Mouse (Mus musculus) lung, postnatal 25 days (tissue): ENCODE data around the gene Lexm.

ENCODE experiments used
- DNase-seq: peaks from one replicate; pipeline ENCODE4 v3.0.0; 2022; ENCODE audit warnings: low spot score

The Lexm gene

DNA sequence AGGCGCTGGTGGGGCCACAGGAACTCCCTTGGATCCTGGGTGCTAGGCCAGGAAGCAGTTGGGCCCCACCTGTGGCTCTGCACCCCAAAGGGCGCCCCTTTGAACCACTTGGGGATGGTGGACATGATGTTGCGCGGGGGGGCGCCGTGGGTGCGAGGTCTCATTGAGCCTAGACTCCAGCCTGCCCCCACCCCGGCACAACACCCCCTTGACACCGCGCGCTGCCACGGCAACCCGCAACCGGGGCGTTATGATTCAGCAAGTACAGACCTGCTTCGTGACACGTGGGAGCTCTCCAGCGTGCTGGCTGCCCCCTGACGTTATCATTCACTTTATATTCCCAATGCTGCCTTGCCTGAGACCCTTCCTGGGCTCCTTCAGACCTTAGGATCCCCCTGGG lies at the start of gene Lexm:
Gene Lexm, minus strand, starts transcription at position 186 of the 400 bp plus-strand sequence.
- DNase-seq: no peak

DNA sequence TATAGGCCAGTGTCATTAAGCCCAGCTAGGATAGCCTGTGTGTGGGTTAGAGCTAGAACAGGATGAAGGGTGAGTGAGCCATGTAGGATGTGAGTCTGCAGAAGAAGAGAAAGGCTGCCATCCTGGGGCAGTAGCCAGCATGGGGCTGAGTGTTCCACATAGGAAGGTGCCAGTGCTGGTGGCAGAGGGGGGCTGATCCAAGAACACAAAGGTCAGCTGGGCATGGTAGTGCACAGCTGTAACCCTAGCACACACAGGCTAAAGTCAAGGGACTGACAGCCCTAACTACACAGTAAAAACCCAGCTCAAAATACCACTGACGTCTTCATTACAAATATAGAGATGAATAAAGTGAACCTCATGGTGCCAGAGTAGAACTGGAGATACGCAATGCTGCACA lies 49.5 kb upstream of the Lexm start:
- DNase-seq: no peak

DNA sequence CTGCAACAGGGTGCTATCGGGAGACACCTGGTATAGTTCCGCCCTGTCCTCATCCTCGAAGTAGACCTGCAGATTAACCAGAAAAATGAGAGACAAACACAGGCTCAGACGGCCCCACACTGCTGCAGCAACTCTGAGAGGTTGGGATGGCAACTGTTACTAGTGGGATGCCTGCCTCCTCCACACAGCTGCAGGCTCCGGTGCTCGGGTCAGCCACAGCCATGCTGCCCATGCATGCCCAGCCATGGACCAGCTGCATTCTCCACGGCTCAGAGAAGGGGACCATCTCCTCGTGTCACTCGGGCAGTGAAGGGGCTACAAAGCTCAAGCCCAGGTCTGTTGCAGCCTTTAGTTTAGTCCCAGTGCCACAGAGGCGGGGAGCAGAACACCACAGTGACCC lies 48.6 kb upstream of the Lexm start:
- no peak for DNase-seq

DNA sequence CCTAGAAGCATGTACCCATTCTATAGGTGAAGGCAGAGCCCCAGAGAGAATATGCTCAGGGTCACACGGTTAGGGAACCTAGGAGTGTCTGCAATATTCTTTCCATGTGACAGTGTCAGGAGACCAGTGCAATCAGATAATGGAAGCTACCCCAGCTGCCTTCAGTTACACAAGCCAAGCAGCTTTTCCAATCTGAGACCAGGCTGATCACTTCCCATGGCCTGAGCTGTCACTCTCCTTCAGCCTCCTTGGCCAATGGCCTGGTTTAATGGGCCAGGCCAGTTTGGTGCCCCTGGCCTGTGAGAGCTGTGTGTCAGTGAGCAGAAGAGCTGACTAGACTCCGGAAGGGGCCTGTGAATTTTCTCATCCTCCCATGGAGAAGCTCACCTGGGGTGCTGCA lies 48.2 kb upstream of the Lexm start:
- DNase-seq: no peak

DNA sequence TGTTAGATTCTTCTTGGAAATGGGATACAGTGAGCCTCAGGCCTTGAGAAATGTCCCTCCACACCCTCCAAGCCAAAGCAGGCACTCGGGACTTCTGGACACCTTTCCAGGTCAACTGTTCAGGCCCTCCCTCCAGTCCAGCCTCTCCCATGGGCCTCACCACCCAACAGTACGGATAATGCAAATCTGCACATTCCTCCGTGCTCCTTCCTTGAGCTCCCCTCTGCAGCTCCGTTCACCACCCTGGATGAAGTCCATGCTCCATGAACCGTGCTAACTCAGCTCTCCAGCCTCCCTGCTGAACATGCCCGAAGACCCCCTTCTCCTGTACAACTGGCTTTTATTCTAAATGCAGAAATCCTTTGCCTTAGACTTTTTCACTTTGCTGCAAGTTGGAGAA lies 47.7 kb upstream of the Lexm start:
- no peak for DNase-seq

DNA sequence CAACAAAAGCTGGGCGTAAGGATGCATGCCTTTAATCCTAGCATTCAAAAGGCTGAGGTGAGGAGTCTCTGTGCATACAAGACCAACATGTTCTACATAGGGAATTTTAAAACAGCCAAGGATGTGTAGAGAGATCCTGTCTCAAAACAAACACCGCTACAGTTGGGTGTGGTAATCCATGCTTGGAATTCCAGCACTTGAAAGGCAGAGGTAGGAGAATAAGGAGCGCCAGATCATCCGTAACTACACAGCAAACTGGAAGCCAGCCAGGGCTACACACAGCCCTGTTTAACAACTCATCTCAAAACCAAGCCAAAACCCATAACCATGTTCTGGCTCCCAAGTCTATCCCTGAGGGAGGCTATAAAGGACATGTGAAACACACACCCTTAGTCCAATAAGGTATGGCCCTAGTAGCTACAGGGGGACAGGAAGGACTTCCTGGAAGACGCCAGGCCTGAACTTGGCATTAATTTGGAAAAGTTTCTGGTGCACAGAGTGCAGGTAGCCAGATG lies 47.0 kb upstream of the Lexm start:
- DNase-seq: no peak

DNA sequence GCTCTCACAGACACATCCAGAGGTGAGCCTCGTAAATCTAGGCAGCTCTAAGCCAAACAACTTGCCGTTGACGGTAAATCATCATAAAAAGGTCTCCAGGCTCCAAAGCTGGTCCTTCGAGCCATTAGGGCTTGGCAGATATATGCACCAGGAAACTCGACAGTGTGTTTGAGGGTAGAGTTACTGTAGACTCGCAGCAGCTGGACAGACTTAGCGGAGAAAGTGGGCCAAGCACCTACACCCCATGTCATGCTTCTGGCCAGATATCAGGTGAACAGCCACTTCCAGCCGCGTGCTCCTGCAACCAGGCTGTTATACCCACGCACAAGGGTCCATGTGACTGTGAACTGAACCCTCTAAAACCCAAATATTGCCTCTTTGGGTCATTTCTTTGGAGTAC lies 38.6 kb upstream of the Lexm start:
- no peak for DNase-seq

DNA sequence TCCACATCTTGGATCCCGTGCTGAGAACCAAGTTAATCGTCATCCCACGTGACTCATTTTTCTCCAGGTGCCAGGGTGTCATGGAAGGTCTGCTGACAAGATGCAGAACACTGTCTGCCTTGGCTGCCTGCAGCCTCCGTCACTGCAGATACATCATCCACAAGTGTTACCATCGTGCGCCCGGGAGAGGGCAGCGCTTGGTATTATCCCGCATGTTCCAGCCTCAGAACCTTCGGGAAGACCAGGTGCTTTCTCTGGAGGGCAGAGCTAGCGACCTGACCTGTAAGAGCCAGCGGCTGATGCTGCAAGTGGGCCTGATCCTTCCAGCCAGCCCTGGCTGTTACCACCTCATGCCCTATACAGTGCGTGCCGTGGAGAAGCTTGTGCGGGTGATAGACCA lies 36.0 kb upstream of the Lexm start:
- DNase-seq: no peak

DNA sequence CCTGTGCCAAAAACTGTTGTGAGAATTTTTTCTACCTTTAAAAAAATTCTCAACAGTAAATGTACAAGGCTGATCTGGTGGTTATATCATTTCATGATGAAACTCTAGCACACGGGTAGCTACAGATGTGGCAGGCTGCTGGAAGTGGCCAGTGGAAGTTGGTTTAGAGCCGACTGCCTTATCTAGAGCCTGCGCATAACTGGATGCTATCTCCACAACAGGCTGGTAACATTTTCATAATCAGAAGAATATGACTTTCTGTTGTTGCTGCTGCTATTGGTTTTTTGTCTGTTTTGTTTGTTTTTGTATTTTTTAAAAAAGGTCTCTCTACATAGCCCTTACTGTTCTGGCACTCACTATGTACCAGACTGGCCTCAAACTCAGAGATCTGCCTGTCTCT lies 35.5 kb upstream of the Lexm start:
- DNase-seq: no peak

DNA sequence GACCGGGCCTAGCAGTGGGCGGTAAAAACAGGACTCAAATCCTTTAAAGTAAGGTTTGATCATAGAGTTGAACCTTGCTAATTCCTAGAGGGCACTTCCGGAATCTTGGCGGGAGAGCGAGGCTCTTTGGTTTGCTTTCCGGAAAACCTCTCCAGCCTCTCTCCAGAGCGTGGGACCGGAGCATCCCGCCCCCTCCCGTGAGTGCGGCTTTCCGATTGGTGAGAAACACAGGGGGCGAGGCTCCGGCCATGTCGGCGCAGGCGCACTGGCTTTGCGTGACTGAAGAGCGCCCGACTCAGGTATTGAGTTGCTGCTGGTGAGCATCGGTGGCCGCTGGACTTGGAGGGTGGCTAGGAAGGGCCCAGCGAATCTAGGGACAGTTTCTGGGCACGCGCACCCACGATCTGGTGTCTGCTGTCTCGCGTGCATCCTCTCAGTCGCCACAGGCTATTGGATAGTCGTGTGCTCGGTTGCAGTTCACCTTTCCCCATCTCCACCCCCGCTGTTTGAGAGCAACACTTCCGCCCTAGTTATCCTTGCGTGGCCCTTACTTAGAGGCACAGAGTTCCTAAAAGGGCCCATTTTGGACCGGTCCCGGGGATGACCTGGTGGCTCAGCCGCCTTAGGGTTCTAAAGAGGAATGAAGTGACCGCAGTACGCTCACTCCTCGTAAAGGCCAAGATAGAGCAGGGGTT lies 33.9 kb upstream of the Lexm start, which contains the start of gene Pars2:
Gene Pars2, plus strand, starts transcription at position 237 of the 695 bp plus-strand sequence.
- DNase-seq: peak; percentile 97

DNA sequence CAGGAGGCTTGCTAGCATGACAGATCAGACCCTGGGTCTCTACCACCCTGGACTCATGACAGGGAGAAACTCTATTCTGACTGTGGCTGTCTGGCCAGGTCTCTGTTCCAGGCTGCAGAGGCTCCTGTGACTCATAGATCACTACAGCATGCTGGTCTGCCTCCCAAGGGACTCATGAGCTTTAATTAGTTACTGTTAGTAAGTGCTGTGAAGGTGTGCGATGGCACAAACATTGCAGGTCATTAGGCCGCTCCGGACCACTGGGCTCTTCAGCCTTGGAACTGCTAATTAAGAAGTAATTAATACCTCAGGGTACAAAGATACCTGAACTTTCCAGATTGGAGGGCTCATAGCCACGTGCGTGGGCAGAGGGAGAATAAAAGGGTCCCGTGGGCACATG lies 30.1 kb upstream of the Lexm start:
- no peak for DNase-seq

DNA sequence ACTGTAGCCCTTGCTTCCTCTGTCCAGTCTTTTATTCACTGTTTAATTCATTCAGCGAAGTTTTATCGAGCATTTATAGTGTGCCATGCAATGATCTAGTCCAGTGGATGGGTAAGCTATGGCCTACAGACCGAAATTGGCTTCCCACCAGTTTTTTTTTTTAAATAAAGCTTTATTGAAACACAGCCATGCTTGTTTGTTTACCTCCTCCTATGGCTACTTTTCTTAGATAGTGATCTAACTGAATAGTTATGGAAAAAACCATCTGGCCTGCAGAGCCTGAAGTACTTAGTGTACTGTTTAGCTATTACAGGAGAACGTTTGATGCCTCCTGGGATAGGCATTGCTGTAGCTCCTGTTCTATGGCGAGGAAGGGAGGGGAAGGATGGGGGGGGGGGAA lies 28.8 kb upstream of the Lexm start:
- DNase-seq: no peak

DNA sequence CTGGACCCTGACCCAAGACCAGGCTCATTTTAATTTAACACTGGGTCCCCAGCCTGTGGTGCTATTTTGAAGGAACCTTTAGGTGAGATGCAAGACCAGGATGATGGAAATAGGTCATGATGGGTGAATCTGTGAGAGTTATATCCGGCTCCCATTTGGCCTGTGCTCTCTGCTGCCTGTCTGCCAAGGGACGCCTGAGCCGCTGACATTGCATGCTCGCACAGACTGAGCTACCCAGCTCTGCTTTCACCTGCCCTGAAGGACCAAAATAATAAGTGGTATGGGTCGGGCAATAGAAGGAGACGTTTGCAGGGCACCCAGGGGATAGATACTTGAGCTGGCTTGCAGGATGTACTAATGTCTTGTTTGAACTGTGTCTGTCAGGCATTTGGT lies 27.2 kb upstream of the Lexm start:
- DNase-seq: no peak

DNA sequence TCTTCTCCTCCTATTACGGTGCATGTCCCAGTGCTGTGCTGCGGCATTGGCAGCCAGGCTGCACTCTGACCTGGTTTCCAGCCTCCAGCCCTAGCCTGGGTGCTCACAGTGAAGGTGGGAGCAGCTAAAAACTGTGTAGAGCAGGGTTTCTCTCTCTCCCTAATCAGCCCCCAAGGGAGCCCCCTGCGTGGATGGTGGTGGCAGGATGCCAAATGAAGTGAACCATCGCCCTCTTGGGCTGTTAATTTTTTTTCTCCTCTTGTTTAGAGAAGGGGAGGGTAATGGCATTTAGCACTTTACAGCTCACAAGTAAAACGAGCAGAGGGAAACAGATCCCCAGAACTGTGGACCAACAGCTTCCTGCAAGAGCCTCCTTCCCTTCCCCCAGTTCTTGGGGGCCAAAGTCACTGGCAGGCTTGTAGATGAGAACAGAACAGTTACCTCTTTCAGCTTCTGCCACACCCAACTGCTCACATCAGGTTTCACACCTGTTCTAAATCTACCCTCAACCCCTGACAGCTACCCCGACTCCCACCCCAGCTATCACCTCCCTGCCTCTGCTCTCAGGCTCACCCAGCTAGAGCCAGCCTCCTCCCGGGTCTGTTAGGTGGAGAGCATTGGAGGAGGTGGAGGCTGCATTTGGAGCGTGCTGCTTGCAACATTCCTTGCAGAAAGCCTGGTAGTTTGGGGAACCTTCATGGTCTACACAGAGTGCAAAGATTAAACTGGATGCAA lies 26.6 kb upstream of the Lexm start:
- no peak for DNase-seq

DNA sequence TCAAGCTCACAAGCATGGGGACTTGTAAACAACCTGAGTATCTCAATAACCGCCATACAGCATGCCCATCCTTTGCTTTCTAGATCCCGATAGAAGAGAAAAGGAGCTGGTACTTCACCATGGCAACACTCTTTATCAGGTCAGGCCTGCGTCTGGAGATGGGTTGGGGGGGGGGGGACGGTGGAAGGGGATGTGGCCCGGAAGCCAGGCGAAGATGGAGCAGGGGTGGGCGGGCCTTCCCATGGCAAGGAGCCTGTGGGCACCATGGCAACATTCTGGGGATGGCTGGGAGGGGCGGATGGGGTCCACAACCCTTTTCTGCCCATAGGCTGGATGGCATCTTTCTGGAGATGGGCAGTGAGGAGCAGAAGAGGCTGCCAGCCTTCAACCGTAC lies 17.0 kb upstream of the Lexm start:
- no peak for DNase-seq

DNA sequence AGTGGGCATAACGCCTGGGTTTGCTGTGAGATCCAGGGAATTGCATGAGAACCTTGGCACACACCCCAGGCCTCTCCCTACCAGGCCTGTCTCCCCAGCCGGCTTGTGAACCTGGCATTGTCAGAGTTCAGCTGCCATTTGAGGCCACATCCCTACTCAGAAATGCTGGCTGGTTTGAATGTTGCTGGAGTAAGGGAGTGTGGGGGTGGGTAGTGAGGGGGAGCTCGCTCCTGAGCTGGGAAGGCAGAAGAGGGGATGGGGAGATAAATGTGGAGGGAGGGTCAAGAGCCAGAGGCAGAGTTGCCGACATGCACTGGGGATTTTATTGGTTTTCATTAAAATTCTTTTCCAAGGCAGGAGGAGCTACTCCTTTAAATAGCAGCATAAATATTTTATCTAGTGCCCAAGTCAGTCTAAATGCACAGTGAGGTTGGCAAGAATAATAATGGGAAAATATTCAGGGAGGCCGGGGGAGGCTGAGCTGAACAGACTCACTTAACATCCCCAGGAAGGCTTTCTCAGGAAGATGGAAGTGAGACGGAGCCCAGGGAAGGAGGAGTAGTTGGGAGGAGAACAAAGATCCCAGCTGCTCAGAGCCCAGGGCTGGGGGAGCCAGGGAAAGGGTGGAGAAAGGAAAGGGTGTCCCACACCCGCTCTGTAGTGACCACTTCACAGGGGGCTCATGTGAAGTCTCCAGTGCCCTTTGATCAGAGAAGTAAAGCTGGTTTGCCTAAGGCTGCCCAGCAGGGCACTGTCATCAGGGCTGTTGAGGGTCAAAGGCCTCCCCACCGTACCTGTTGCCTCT lies 16.4 kb upstream of the Lexm start:
- DNase-seq: no peak

DNA sequence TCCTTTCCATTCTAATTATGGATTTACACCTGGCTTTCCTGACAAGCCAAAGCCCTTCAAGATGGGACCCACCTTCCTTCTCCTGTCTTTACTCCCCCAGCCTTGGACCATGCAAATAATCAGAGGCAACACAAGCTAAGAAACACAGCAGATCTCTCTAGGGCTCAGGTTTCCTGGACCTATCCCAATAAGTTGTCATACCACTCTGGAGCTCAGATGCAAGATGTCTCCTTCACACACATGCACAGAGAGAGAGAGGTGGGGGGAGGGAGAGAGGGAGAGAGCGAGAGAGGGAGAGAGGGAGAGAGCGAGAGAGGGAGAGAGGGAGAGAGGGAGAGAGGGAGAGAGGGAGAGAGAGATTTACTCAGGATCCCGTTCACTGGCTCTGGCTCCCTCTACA lies 15.3 kb upstream of the Lexm start:
- DNase-seq: no peak

DNA sequence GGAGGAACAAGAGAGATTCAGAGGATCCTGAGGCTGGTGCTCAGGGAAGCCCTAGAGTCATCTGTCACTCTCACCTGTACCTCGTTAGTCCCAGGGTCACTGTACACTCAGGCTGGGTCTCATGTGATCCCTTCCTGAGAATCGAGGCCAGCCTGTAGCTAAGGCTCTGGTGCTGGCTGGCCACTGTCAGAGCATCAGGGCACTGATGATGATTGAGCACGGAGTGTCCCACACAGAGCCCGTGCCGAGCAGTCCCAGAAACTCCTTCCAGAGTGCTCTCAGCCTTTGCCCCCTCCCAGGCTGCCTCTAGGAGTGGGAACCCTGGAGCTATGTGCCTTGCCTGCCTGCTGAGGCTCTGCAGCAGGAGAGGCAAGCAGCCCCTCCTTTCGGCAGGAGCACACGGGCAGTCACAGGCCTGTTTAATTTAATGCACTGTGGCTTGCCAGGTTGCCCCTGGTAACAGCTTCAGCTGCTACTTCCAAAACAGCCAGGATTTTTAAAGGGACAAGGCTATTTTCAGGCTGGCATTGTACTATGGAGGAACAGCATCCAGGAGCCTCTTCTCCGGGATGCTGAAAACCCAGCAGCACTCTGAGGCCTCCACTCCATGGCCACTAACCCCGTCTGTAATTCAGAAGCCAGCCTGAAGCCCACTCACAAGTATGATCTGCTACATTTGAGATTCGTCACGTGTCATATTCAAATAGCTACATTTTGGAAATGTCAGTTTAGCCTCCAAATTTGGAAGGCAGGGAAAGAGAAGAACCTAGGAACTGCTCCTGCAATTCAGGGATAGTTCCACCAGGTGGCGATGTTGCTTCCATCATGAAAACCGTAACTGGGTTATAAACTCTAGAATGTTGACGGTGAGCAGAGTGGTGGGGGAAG lies 13.5 kb upstream of the Lexm start:
- DNase-seq: peak; percentile 44

DNA sequence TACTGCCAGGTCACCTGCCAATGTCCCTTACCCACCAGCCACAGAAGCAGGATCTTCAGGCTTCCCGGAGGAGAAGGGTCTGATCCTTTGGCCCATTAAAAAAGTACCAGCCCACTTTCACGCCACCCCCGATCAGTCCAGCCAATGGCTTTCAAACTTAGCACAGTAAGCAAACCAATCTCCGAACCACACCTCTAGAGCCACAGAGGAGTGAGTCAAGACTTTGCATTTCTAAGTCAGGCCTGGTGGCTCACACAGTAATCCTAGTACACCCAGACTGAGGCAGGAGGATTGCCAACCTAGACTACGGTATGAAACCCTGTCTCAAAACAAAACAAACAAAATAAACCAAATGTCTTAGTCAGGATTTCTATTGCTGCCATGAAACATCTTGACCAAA lies 12.3 kb upstream of the Lexm start:
- no peak for DNase-seq

DNA sequence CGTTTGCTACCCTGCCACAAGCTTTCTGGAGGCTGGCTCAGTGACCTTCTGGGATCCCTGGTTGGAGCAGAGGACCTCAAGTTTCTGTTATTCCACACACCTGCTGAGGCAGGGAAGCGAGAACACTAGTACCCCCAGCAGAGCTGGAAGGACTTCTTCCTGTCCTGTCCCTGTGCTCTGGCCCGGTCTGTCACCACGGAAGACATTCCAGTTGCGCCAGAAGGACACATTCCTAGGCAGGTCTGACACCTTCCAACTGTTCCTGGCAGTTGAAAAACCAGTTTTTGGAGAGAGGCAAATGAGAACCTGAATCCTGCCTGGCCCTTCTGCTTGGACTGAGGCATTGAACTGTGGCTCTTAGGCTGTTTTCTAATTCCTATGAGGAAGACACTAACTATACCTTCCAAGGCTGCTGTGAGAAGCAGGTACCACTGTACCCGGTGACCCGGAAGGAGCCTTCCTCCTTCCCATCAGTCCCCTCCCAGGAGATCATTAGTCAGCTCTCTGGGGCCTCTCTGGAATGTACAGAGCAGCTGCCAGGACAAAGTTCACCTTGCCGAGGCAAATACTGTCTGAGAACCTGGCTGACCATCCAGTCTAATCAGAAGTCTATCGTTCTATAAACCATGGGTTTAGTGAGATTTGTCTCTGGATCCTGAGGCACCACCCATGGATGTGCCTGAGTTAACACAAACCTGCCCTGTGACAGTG lies 11.8 kb upstream of the Lexm start:
- peak; percentile 34 for DNase-seq

DNA sequence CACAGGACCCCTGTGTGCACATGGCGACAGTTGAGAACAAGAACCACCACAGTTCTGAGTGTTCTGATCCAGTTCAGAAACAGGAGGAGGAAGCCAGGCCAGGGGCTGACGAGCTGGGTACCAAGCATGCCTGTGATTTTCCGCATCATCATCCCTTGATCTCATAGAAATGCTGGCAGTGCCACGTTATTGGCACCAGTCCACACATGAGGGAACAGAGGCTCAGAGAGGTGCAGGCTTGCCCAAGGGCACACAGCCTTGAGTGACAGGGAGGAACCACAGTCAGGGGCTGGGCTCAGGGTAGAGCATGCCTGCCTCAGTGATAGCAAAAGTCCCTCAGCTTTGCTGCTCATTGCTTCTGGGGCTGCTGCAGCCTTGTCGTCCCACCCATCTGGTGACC lies 10.8 kb upstream of the Lexm start:
- no peak for DNase-seq
